Mouse (Mus musculus) kidney, adult 2 months (tissue): ENCODE data around the gene Kcnq1. TPM values are rescaled to one million over a fixed set of nuclear protein-coding genes. Genes with fewer than 3 reads are reported as not detected.

Source experiments
- DNase-seq: peaks from one replicate; pipeline ENCODE4 v3.0.0; 2021
- H3K27ac ChIP-seq: fragments of 200-500 bp; 2 replicates; pipeline ENCODE4 v1.5.1; 2012; ENCODE audit warnings: low read depth, low read length, control low read depth, inconsistent platforms; ENCODE audit not compliant: insufficient read depth
- H3K27me3 ChIP-seq: fragments of 200-500 bp; replicated peaks from 2 replicates; pipeline ENCODE4 v1.6.1; 2012; ENCODE audit warnings: mild to moderate bottlenecking, moderate library complexity, low read length, inconsistent platforms; ENCODE audit not compliant: control insufficient read depth, insufficient read depth
- H3K36me3 ChIP-seq: fragments of 200-500 bp; 2 replicates; pipeline ENCODE4 v1.6.1; 2012; ENCODE audit warnings: mild to moderate bottlenecking, moderate library complexity, low read length, inconsistent platforms; ENCODE audit not compliant: control insufficient read depth, insufficient read depth
- H3K4me1 ChIP-seq: fragments of 200-500 bp; 2 replicates; pipeline ENCODE4 v1.6.1; 2011; ENCODE audit warnings: low read length; ENCODE audit not compliant: control insufficient read depth, insufficient read depth
- H3K4me3 ChIP-seq: fragments of 200-500 bp; 2 replicates; pipeline ENCODE4 v1.5.1; 2011; ENCODE audit warnings: mild to moderate bottlenecking, low read depth, low read length, control low read depth; ENCODE audit not compliant: insufficient read depth
- CTCF ChIP-seq: fragments of 200-500 bp; conservative IDR thresholded peaks from 2 replicates; pipeline ENCODE4 v1.5.1; 2011; ENCODE audit warnings: low read depth, mild to moderate bottlenecking, control low read depth, low read length, moderate library complexity, mixed read lengths; ENCODE audit not compliant: insufficient read depth, insufficient read length
- POLR2A ChIP-seq: fragments of 200-500 bp; IDR thresholded peaks from one replicate; pipeline ENCODE4 v1.6.1; 2011; ENCODE audit warnings: low read depth, low read length, control low read depth
- WGBS: fragments of 180-500 bp; shearing (Covaris S2); methylation state at CpG from one replicate; pipeline ENCODE4 v1.1.7; 2018; 5-methylcytosine and 5-hydroxymethylcytosine counted together
- polyA plus RNA-seq: library from polyadenylated mRNA; depleted of rRNA; stranded (reverse); fragments of >200 nt; gene quantifications from 2 replicates; pipeline ENCODE4 v1.2.3, GENCODE M21; 2012

Gene Kcnq1
- polyA plus RNA-seq, 1 experiment = 24.0 TPM

DNA sequence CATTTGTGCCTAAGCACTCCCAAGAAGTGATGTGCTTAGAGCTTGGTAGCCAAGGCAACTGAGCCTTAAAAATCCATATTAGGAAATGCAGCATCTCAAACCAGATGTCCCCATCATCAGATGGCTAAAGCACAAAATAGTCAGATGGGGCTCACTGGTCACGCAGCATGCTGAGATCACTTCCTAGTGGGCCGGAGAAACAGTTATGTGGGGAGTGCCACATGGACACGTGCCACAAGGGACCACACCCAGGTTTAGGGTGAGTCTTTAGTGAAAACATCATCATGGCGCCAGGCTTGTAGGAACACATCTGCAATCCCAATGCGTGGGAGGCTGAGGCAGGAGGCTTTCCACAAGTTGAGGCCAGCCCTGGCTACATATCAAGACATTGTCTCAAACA, 10.4 kb downstream of the Kcnq1 start:
- no peak overlapping the region for H3K4me3 ChIP-seq
- 85% methylated on average over 5 of the region's 5 CpGs for WGBS
- no peak for DNase-seq
- H3K36me3 ChIP-seq = no peaks in the 10 kb centered on the region
- no peak overlapping the region for H3K27ac ChIP-seq
- no peaks in the 10 kb centered on the region for H3K27me3 ChIP-seq
- H3K4me1 ChIP-seq = peaks cover 10% of the 10 kb centered on the region
- TF ChIP-seq POLR2A (no peak), CTCF (no peak)

DNA sequence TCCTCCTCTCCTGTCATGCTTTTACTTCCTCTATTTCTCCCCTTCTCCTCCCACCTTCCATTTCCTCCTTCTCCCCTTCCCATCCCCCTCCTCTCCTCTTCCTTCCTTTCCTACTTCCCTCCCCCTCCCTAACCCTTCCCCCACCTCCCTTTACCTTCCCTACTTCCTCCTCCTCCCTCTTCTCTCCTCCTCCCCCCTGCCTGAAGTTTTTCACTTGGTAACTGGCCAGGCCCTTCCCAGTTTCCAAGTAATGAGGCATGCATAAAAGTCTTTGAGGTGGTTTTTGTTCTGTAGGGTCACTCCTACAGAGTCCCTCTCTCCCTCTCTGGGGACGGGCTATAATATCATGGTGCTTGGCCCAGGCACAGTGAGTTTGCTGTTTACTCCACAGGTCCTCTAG, 13.2 kb downstream of the Kcnq1 start:
- TF ChIP-seq POLR2A = no peak
- TF ChIP-seq CTCF = no peak
- Histone ChIP-seq H3K36me3 (no peaks in the 10 kb centered on the region), H3K27ac (peak overlapping the region; percentile 69), H3K27me3 (no peaks in the 10 kb centered on the region), H3K4me1 (peaks cover 10% of the 10 kb centered on the region), H3K4me3 (no peak overlapping the region)
- 34% methylated on average over 1 of the region's 1 CpGs for WGBS
- DNase-seq = peak; percentile 65

DNA sequence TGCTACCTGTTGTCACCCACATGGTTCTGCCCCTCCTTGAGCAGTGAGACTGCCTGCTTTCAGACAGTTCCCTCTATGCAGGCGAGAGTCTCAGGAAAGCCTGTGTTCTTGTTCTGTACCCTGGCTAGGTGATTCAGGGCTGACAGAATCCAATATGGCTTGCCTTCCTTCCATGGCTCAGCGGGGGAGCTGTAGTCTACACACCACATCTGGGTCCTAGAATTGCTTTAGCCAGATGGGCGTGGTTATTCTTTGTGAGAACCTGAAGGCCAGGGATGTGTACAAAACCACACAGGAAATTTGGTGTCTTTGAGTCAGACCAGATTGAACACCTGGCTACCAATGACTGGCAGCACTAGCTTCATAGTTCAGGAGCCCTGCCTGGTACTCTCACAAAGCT, 13.7 kb downstream of the Kcnq1 start:
- DNase-seq = no peak
- H3K27ac ChIP-seq = peak overlapping the region; percentile 69
- peaks cover 10% of the 10 kb centered on the region for H3K4me1 ChIP-seq
- H3K36me3 ChIP-seq = no peaks in the 10 kb centered on the region
- no peak overlapping the region for H3K4me3 ChIP-seq
- H3K27me3 ChIP-seq = no peaks in the 10 kb centered on the region
- TF ChIP-seq CTCF (no peak), POLR2A (no peak)
- 71% methylated on average over 3 of the region's 3 CpGs for WGBS

DNA sequence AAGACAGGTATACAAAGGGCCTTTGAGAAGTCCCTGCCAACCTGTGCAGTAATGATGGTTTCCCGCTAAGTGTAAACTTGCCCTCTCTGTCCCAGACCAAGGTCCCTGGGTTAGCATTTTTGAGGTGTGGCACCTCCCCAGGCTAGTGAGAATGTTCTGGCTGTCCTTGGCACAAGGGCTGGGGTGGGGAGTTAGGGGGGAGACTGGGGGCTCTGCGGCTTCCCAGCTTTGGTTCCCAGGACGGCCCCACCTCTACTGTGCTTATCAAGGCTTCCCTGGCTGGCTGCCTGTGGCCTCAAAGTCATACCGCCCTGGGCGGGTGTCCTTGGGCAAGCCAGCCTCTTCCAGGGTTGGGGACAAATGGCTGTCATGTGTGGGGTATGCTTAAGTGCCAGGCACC, 16.0 kb downstream of the Kcnq1 start:
- TF ChIP-seq CTCF (no peak), POLR2A (no peak)
- peak; percentile 34 for DNase-seq
- WGBS = 60% methylated on average over 5 of the region's 5 CpGs
- Histone ChIP-seq H3K4me3 (no peak overlapping the region), H3K27ac (peak overlapping the region; percentile 48), H3K27me3 (no peaks in the 10 kb centered on the region), H3K36me3 (no peaks in the 10 kb centered on the region), H3K4me1 (peaks cover 10% of the 10 kb centered on the region)

GRCm38 (mm10) chr7:143123876-143124669, 17.9 kb downstream of the Kcnq1 start:
- 32% methylated on average over 6 of the region's 6 CpGs for WGBS
- TF ChIP-seq POLR2A = no peak
- TF ChIP-seq CTCF = no peak
- H3K4me1 ChIP-seq = peaks cover 10% of the 10 kb centered on the region
- no peaks in the 10 kb centered on the region for H3K36me3 ChIP-seq
- peak; percentile 80 for DNase-seq
- H3K27me3 ChIP-seq = no peaks in the 10 kb centered on the region
- H3K4me3 ChIP-seq = no peak overlapping the region
- peak overlapping the region; percentile 63 for H3K27ac ChIP-seq

GRCm38 (mm10) chr7:143124902-143125301, 18.7 kb downstream of the Kcnq1 start:
- Histone ChIP-seq H3K27me3 (no peaks in the 10 kb centered on the region), H3K4me3 (no peak overlapping the region), H3K27ac (peak overlapping the region; percentile 63), H3K4me1 (peaks cover 6% of the 10 kb centered on the region), H3K36me3 (no peaks in the 10 kb centered on the region)
- WGBS = 63% methylated on average over 3 of the region's 3 CpGs
- DNase-seq = no peak
- TF ChIP-seq CTCF (no peak), POLR2A (no peak)

GRCm38 (mm10) chr7:143132815-143133214, 26.7 kb downstream of the Kcnq1 start:
- Histone ChIP-seq H3K36me3 (no peaks in the 10 kb centered on the region), H3K4me1 (no peaks in the 10 kb centered on the region), H3K27me3 (no peaks in the 10 kb centered on the region), H3K27ac (no peak overlapping the region), H3K4me3 (no peak overlapping the region)
- DNase-seq = no peak
- WGBS = 85% methylated on average over 5 of the region's 5 CpGs
- TF ChIP-seq CTCF = no peak
- TF ChIP-seq POLR2A = no peak

DNA sequence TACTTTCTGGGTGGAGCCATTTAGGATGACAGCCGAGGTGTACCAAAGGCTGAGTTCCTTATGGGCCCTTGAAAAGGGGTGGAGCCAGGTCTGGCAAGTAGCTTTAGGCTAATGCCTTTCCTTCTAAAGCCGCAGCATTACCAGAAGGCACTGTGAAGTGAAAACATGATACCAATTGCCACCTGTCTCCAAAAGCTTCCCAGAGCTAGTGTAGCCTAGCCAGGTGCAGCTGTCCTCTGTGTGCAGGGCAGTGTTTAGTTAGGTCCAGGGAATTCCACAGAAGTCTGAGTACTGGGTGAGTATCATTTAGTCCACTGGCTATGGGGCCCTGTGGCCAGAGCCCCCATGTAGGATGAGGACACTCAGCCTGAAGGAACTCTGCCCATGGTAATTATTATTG, 30.0 kb downstream of the Kcnq1 start:
- TF ChIP-seq CTCF (no peak), POLR2A (no peak)
- no peak overlapping the region for H3K27ac ChIP-seq
- no peaks in the 10 kb centered on the region for H3K27me3 ChIP-seq
- no peaks in the 10 kb centered on the region for H3K36me3 ChIP-seq
- no peak for DNase-seq
- no peak overlapping the region for H3K4me3 ChIP-seq
- H3K4me1 ChIP-seq = no peaks in the 10 kb centered on the region
- 63% methylated on average over 2 of the region's 2 CpGs for WGBS
